Comparison of ENCODE assay signal across 8 mouse cellular contexts in genomic region chr14:52327910-52328812, GRCm38 (mm10). TPM values are rescaled to one million over a fixed set of nuclear protein-coding genes. Genes with fewer than 3 reads are reported as not detected.
DNase-seq lines count a peak whose midpoint lies in the region; ATAC-seq and TF ChIP-seq lines count a peak whose summit lies in the region.

Gene Sall2 (minus strand): TSS chr14:52328762.

- no peaks in the 10 kb centered on the region for H3K36me3 ChIP-seq in heart, embryonic 11.5 days (ENCODE audit: control insufficient read depth, insufficient read depth, low read length)
- no peaks in the 10 kb centered on the region for H3K36me3 ChIP-seq in CH12.LX (replicated peaks in 1 of 2; ENCODE audit: control insufficient read depth in 1 of 2, insufficient read depth in 1 of 2, low read length in 1 of 2)
- no peaks in the 10 kb centered on the region for H3K36me3 ChIP-seq in forebrain, embryonic 11.5 days (ENCODE audit: control insufficient read depth, insufficient read depth, low read length)

- no peaks in the 10 kb centered on the region for H3K9me3 ChIP-seq in heart, embryonic 11.5 days (replicated peaks; ENCODE audit: control insufficient read depth, low read length)
- H3K9me3 ChIP-seq in CH12.LX (replicated peaks; ENCODE audit: low read length): no peaks in the 10 kb centered on the region
- H3K9me3 ChIP-seq in forebrain, embryonic 11.5 days (ENCODE audit: control insufficient read depth, low read length): no peaks in the 10 kb centered on the region

- no peak for TF ChIP-seq CTCF in CH12.LX (conservative IDR thresholded peaks at IDR 0.05 in 1 of 2, IDR thresholded peaks at IDR 0.05 in 1 of 2; ENCODE audit: low read depth in 2 of 2, low read length in 2 of 2)
- TF ChIP-seq CTCF in olfactory bulb, adult 2 months (IDR thresholded peaks at IDR 0.05; ENCODE audit: insufficient read depth, low read depth, low read length): no peak

- H3K4me2 ChIP-seq in heart, embryonic 11.5 days: peak within 1 kb of the TSS; percentile 70
- H3K4me2 ChIP-seq in CH12.LX (ENCODE audit: insufficient read depth, low read depth, poor library complexity, severe bottlenecking): peak within 1 kb of the TSS; percentile 86
- peak within 1 kb of the TSS; percentile 77 for H3K4me2 ChIP-seq in forebrain, embryonic 11.5 days (ENCODE audit: low read depth, low read length, severe bottlenecking)

- H3K27me3 ChIP-seq in heart, embryonic 11.5 days (ENCODE audit: control insufficient read depth, insufficient read depth, low read length): peaks cover 45% of the 10 kb centered on the region
- H3K27me3 ChIP-seq in CH12.LX (replicated peaks): peaks cover 8% of the 10 kb centered on the region
- no peaks in the 10 kb centered on the region for H3K27me3 ChIP-seq in forebrain, embryonic 11.5 days (ENCODE audit: control insufficient read depth, insufficient read depth, low read length)

- dilution Hi-C loops in CH12.LX (cut with MboI; ENCODE audit: extremely low pct_ligation_motif_present, extremely low pct_unique_long_range_greater_than_20kb, low sequenced_read_pairs): no loop called here

- peak within 1 kb of the TSS; percentile 36 for H3K4me3 ChIP-seq in heart, embryonic 11.5 days (ENCODE audit: low read depth, low read length)
- no peak within 1 kb of the TSS for H3K4me3 ChIP-seq in CH12.LX (replicated peaks in 1 of 3; ENCODE audit: low read depth in 2 of 3, low read length in 2 of 3, poor library complexity in 1 of 3)
- H3K4me3 ChIP-seq in forebrain, embryonic 11.5 days (ENCODE audit: low read depth, low read length): peak within 1 kb of the TSS; percentile 65
- peak within 1 kb of the TSS; percentile 52 for H3K4me3 ChIP-seq in olfactory bulb, adult 2 months (ENCODE audit: insufficient read depth, low read depth, low read length)

- in situ Hi-C loops in CH12.LX (cut with MboI; ENCODE audit: low pct_ligation_motif_present, low pct_unique_long_range_greater_than_20kb, low sequenced_read_pairs): loop anchor here (25.0 kb wide), 1 partner anchor 416 kb away; the partner anchor contains the start of genes Ndrg2, Rnase13 and Tppp2

- H3K79me2 ChIP-seq in CH12.LX (replicated peaks; ENCODE audit: control insufficient read depth, extremely low read depth, insufficient read depth, poor library complexity, severe bottlenecking): no peaks in the 10 kb centered on the region

- WGBS in heart, embryonic 11.5 days (ENCODE audit: insufficient replicate concordance): under 1% methylated on average over 26 of the region's 26 CpGs
- under 1% methylated on average over 26 of the region's 26 CpGs for WGBS in forebrain, embryonic 11.5 days
- 4% methylated on average over 26 of the region's 26 CpGs for WGBS in olfactory bulb, adult 2 months

- H3K4me1 ChIP-seq in heart, embryonic 11.5 days (ENCODE audit: control insufficient read depth, insufficient read depth, low read length): no peaks in the 10 kb centered on the region
- H3K4me1 ChIP-seq in CH12.LX (ENCODE audit: control insufficient read depth in 1 of 2, insufficient read depth in 2 of 2): peaks cover 10 to 11% of the 10 kb centered on the region in 2 experiments
- H3K4me1 ChIP-seq in forebrain, embryonic 11.5 days (replicated peaks; ENCODE audit: control insufficient read depth, insufficient read depth, low read length): peaks cover 24% of the 10 kb centered on the region
- H3K4me1 ChIP-seq in olfactory bulb, adult 2 months (ENCODE audit: control insufficient read depth, insufficient read depth, low read length): peaks cover 8% of the 10 kb centered on the region

- no peak for TF ChIP-seq RAD21 in CH12.LX (IDR thresholded peaks at IDR 0.05; ENCODE audit: low read depth, low read length)

- intact Hi-C loops in left cerebral cortex, postnatal 36 days (cut with DNase I): no loop called here

- no peak for TF ChIP-seq POLR2A in CH12.LX (IDR thresholded peaks at IDR 0.05; ENCODE audit: low read depth, low read length)
- no peak for TF ChIP-seq POLR2A in olfactory bulb, adult 2 months (IDR thresholded peaks at IDR 0.05; ENCODE audit: insufficient read depth, low read depth, low read length)

- ATAC-seq in heart, embryonic 11.5 days (replicated peaks; ENCODE audit: insufficient number of reproducible peaks, low FRiP score, low TSS enrichment): no peak
- ATAC-seq in forebrain, embryonic 11.5 days (replicated peaks; ENCODE audit: low FRiP score): peak; percentile 65
- no peak for ATAC-seq in activated CD4-positive, CD25-positive, alpha-beta regulatory T cell, adult 4 months

- no peak within 1 kb of the TSS for H3K9ac ChIP-seq in heart, embryonic 11.5 days (ENCODE audit: low read depth, low read length)
- 0 out of 2 replicates have a peak within 1 kb of the TSS, but pooled peaks have one; percentile 14 for H3K9ac ChIP-seq in CH12.LX (ENCODE audit: insufficient read depth, low read depth)
- H3K9ac ChIP-seq in forebrain, embryonic 11.5 days (ENCODE audit: low read length): peak within 1 kb of the TSS; percentile 86

- no peak for DNase-seq in heart, adult 18-20 months
- DNase-seq in CH12.LX (ENCODE audit: extremely low read depth): no peak
- peak; percentile 70 for DNase-seq in forebrain, embryonic 11.5 days (ENCODE audit: low spot score)
- DNase-seq in left cerebral cortex, postnatal 36 days (ENCODE audit: low spot score in 2 of 2): no peak
- DNase-seq in frontal cortex, postnatal 10 days (ENCODE audit: low spot score in 2 of 2): no peak

- TF ChIP-seq EP300 in CH12.LX (IDR thresholded peaks at IDR 0.05; ENCODE audit: low read length): no peak

- H3K27ac ChIP-seq in heart, embryonic 11.5 days (ENCODE audit: low read depth, low read length): no peak within 1 kb of the TSS
- H3K27ac ChIP-seq in CH12.LX (ENCODE audit: insufficient read depth, low read depth): no peak within 1 kb of the TSS
- H3K27ac ChIP-seq in forebrain, embryonic 11.5 days (ENCODE audit: low read depth, low read length): peak within 1 kb of the TSS; percentile 93
- H3K27ac ChIP-seq in olfactory bulb, adult 2 months (ENCODE audit: insufficient read depth, low read depth, low read length): 0 out of 2 replicates have a peak within 1 kb of the TSS, but pooled peaks have one; percentile 24

TF ChIP-seq in CH12.LX, 34 proteins besides CTCF, POLR2A, EP300 and RAD21:
- TF ChIP-seq MXI1 (IDR thresholded peaks at IDR 0.05; ENCODE audit: low read depth, low read length): no peak
- TF ChIP-seq MEF2A (IDR thresholded peaks at IDR 0.05; ENCODE audit: borderline replicate concordance, low read depth, low read length): no peak
- TF ChIP-seq ZMIZ1 (IDR thresholded peaks at IDR 0.05; ENCODE audit: low read depth, low read length): no peak
- TF ChIP-seq MAX (IDR thresholded peaks at IDR 0.05; ENCODE audit: low read length): no peak
- no peak for TF ChIP-seq TCF12 (IDR thresholded peaks at IDR 0.05; ENCODE audit: low read depth, low read length)
- no peak for TF ChIP-seq NRF1 (IDR thresholded peaks at IDR 0.05; ENCODE audit: low read depth, low read length)
- TF ChIP-seq CHD1 (IDR thresholded peaks at IDR 0.05; ENCODE audit: low read depth, low read length): no peak
- no peak for TF ChIP-seq NELFE (IDR thresholded peaks at IDR 0.05; ENCODE audit: low read depth, low read length)
- TF ChIP-seq TBP (conservative IDR thresholded peaks at IDR 0.05; ENCODE audit: low read depth, low read length): no peak
- no peak for TF ChIP-seq SMC3 (IDR thresholded peaks at IDR 0.05; ENCODE audit: low read depth, low read length)
- no peak for TF ChIP-seq CHD2 (IDR thresholded peaks at IDR 0.05; ENCODE audit: low read length)
- no peak for TF ChIP-seq ZNF384 (IDR thresholded peaks at IDR 0.05; ENCODE audit: low read depth, low read length)
- no peak for TF ChIP-seq MAFK (IDR thresholded peaks at IDR 0.05; ENCODE audit: insufficient replicate concordance, low read length)
- no peak for TF ChIP-seq JUN (IDR thresholded peaks at IDR 0.05; ENCODE audit: insufficient read depth, low read depth, low read length)
- TF ChIP-seq USF1 (IDR thresholded peaks at IDR 0.05; ENCODE audit: low read depth, low read length): no peak
- TF ChIP-seq UBTF (IDR thresholded peaks at IDR 0.05; ENCODE audit: low read depth, low read length): no peak
- no peak for TF ChIP-seq ZC3H11A (IDR thresholded peaks at IDR 0.05; ENCODE audit: low read depth, low read length)
- TF ChIP-seq POLR2AphosphoS2 (IDR thresholded peaks at IDR 0.05; ENCODE audit: low read depth, low read length): no peak

RNA-seq across cellular contexts. Expression of gene Sall2, which starts in this region (rescaled TPM):
- 9.8 and 12.0 TPM in 2 replicates for polyA plus RNA-seq in heart, embryonic 11.5 days (2014; fragmentation: Nextera tagmentation; extraction: Ambion mirVana)
- total RNA-seq in heart, adult 18-20 months (2021): 1 to 10 TPM in 1 of 2 experiments, under 1 TPM in 1; 0.97 to 1.0 TPM
- 1.3 and 1.5 TPM in 2 replicates for total RNA-seq in CH12.LX (2012; rRNA removed)
- total RNA-seq in CH12.LX (2014; rRNA removed): 0.16 and 0.19 TPM in 2 replicates
- 0.40 and 0.60 TPM in 2 replicates for polyA plus RNA-seq in CH12.LX (2012; ENCODE audit: insufficient read length, low read depth)
- 75.3 and 83.6 TPM in 2 replicates for polyA plus RNA-seq in forebrain, embryonic 11.5 days (2014; fragmentation: Nextera tagmentation; extraction: Ambion mirVana)
- total RNA-seq in left cerebral cortex, postnatal 36 days (2021): 10 to 100 TPM; 29.1 to 32.9 TPM
- not detected in 2 replicates for polyA plus RNA-seq in olfactory bulb, adult 2 months (2012; ENCODE audit: insufficient read depth, insufficient read length, low replicate concordance, missing spikeins)
- polyA plus RNA-seq in activated CD4-positive, CD25-positive, alpha-beta regulatory T cell, adult 4 months (2017; shearing (Covaris generic)): 1 to 10 TPM; 2.9 to 4.1 TPM

Comparison
In these comparisons a context has a peak if more than half of its experiments do, and no peak if none do; other contexts are left out.
1. RNA of gene Sall2 (total RNA-seq): 29.1 to 32.9 TPM in left cerebral cortex, postnatal 36 days; 0.16 to 1.5 TPM in CH12.LX and 0.97 to 1.0 TPM in heart, adult 18-20 months; every median in the first group is over 10 times any median in the second.
2. H3K27ac ChIP-seq: peak in forebrain, embryonic 11.5 days (single experiment) and olfactory bulb, adult 2 months (single experiment); none in heart, embryonic 11.5 days (single experiment) and CH12.LX (single experiment).
3. H3K4me3 ChIP-seq: peak in heart, embryonic 11.5 days (single experiment), forebrain, embryonic 11.5 days (single experiment) and olfactory bulb, adult 2 months (single experiment); none in CH12.LX (0 of 3).
4. Peak in every context shown above with its lines, with median percentiles within 50 percentile points of each other: H3K4me2 ChIP-seq.